11 mouse cellular contexts compared by ENCODE assay signal in genomic region chr11:107334849-107335484, GRCm38 (mm10).
A peak's percentile ranks its signal among the peaks of the same experiment; 100 is the strongest.
DNase-seq lines count a peak whose midpoint lies in the region; ATAC-seq and TF ChIP-seq lines count a peak whose summit lies in the region.
"Had no signal": no experiment of that assay in that cellular context is flagged by ENCODE, and none has a peak within 500 bp of the region (broad histone marks: within the 10 kb centered on the region; RNA-seq: fewer than 3 reads in every experiment).

No protein-coding gene starts in this region.

- TF ChIP-seq CTCF in E14TG2a.4 (conservative IDR thresholded peaks at IDR 0.05; ENCODE audit: low read length): no peak
- no peak for TF ChIP-seq CTCF in cortical plate, adult 2 months (IDR thresholded peaks at IDR 0.05; ENCODE audit: extremely low read depth, insufficient read depth, low read length)

- H3K36me3 ChIP-seq in E14TG2a.4 (ENCODE audit: insufficient read depth, low read length): peaks cover 69% of the 10 kb centered on the region

- no peak for ATAC-seq in megakaryocyte-erythroid progenitor cell, adult 5-6 weeks (replicated peaks; ENCODE audit: low FRiP score, low TSS enrichment, poor library complexity, severe bottlenecking)

- peaks cover 59% of the 10 kb centered on the region for H3K4me1 ChIP-seq in E14TG2a.4 (replicated peaks; ENCODE audit: low read depth, low read length)
- no peaks in the 10 kb centered on the region for H3K4me1 ChIP-seq in cortical plate, adult 2 months (ENCODE audit: control insufficient read depth, insufficient read depth, low read length)

- H3K4me3 ChIP-seq in E14TG2a.4 (replicated peaks; ENCODE audit: low read length): peak overlapping the region; percentile 18; the same call in 1 of the 2 replicates
- no peak overlapping the region for H3K4me3 ChIP-seq in cortical plate, adult 2 months (ENCODE audit: insufficient read depth, low read length)
- H3K4me3 ChIP-seq: hindbrain, embryonic 10.5 days; liver, embryonic 15.5 days had no signal

- peak overlapping the region; percentile 14; the same call in 1 of the 2 replicates for H3K27ac ChIP-seq in cortical plate, adult 2 months (ENCODE audit: insufficient read depth, low read length)
- H3K27ac ChIP-seq: hindbrain, embryonic 10.5 days; liver, embryonic 15.5 days had no signal

- H3K27me3 ChIP-seq in E14TG2a.4 (ENCODE audit: insufficient read depth, low read length): no peaks in the 10 kb centered on the region
- H3K27me3 ChIP-seq: liver, embryonic 15.5 days had no signal

- DNase-seq in heart, postnatal 36 days: peak; percentile 47 to 58
- peak; percentile 57 to 64 for DNase-seq in lung, adult 18-20 months
- no peak for DNase-seq in right cerebral cortex, adult 18-20 months
- DNase-seq in thymus, postnatal 25 days: no peak
- no peak for DNase-seq in Muller cell, postnatal 12 days (ENCODE audit: inconsistent ontology term)
- DNase-seq: cerebellum, adult 11-12 months had no signal

- intact Hi-C loops in heart, postnatal 36 days (cut with DNase I): loop anchor here (2.0 kb wide), 1 partner anchor 58 kb away; no protein-coding TSS in a partner anchor

- TF ChIP-seq POLR2A in cortical plate, adult 2 months (IDR thresholded peaks at IDR 0.05; ENCODE audit: extremely low read depth, insufficient read depth, low read length): no peak

- no peaks in the 10 kb centered on the region for H3K9me3 ChIP-seq in E14TG2a.4 (ENCODE audit: low read length)
- H3K9me3 ChIP-seq: hindbrain, embryonic 10.5 days; liver, embryonic 15.5 days had no signal

Comparison
In these comparisons a context has a peak if more than half of its experiments do, and no peak if none do; other contexts are left out.
1. DNase-seq: peak in heart, postnatal 36 days (2 of 2) and lung, adult 18-20 months (2 of 2); none in right cerebral cortex, adult 18-20 months (single experiment), thymus, postnatal 25 days (single experiment) and Muller cell, postnatal 12 days (single experiment).